Mouse (Mus musculus): ENCODE results near the gene Ulk4.
"Not testable (repeated sequence)": the region's sequence is repeated elsewhere in the genome, so short reads cannot be mapped to it uniquely, and the experiment has no call there.

The Ulk4 gene

DNA sequence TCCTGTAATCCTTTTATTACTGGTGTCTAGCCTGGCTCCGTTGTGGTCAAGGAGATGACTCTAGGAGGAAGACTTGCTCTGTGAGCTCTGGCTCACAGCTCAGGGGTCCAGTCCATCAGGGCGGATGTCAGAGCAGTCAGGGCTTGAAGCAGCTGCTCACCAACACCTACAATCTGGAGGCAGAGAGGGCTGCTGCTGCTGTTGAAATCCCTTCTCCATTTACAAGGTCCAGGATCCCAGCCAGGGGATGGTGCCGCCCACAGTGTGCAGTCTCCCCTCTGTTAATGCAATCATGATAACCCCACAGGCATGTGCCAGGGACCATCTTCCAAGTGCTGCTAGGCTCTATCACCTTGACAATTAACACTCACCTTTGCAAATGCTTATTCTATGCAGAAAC is 220.5 kb downstream of the Ulk4 start:
- H3K36me3 ChIP-seq (ENCODE audit: insufficient read depth, low read length) = no peaks in the 10 kb centered on the region
- H3K9me3 ChIP-seq (ENCODE audit: low read length) = no peaks in the 10 kb centered on the region
- H3K4me3 ChIP-seq (replicated peaks; ENCODE audit: low read length) = no peak overlapping the region
- peaks cover 28% of the 10 kb centered on the region for H3K4me1 ChIP-seq (replicated peaks; ENCODE audit: low read depth, low read length)
- H3K27me3 ChIP-seq (ENCODE audit: insufficient read depth, low read length) = no peaks in the 10 kb centered on the region
- TF ChIP-seq NANOG (IDR thresholded peaks at IDR 0.05; ENCODE audit: borderline replicate concordance, low read length) (no peak), CTCF (conservative IDR thresholded peaks at IDR 0.05; ENCODE audit: low read length) (no peak), POU5F1 (IDR thresholded peaks at IDR 0.05; ENCODE audit: borderline replicate concordance, low read length) (no peak)

DNA sequence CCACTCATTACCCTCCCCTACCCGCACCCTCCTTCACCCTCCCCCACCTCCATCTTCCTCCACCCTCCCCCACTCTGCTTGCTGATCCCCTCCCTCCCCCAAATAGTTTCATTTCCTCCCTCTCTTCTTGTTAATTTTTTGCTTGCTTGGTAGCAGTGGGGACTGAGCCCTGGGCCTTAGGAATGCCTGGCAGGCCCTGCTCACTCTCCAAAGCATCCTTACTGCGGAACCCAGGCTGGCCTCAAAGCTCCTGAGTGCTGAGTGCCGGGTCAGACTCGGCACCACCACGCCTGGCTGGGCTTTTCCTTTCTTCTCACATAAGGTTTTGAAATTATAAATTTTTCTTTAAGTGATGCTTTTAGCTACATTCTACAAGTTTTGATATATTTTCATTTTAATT is 221.0 kb downstream of the Ulk4 start:
- Histone ChIP-seq H3K4me1 (replicated peaks; ENCODE audit: low read depth, low read length) (peaks cover 28% of the 10 kb centered on the region), H3K4me3 (replicated peaks; ENCODE audit: low read length) (no peak overlapping the region), H3K36me3 (ENCODE audit: insufficient read depth, low read length) (no peaks in the 10 kb centered on the region), H3K27me3 (ENCODE audit: insufficient read depth, low read length) (no peaks in the 10 kb centered on the region), H3K9me3 (ENCODE audit: low read length) (no peaks in the 10 kb centered on the region)
- no peak for TF ChIP-seq NANOG (IDR thresholded peaks at IDR 0.05; ENCODE audit: borderline replicate concordance, low read length)

DNA sequence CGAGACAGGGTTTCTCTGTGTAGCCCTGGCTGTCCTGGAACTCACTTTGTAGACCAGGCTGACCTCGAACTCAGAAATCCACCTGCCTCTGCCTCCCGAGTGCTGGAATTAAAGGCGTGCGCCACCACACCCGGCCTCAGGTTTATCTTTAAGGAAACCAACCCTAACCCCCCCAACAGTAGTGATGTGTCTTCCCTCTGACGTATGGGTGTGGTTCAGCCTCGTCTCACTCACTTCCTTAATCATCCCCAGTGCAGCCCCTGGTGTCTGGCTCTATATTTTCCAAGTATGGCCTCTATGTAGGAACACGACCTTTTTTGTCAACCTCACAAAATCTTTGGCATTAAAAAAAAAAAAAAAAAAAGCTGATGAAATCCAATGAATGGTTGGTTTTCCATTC is 231.3 kb downstream of the Ulk4 start:
- peaks cover 19% of the 10 kb centered on the region for H3K4me1 ChIP-seq (replicated peaks; ENCODE audit: low read depth, low read length)
- not testable (repeated sequence) for H3K9me3 ChIP-seq (ENCODE audit: low read length); H3K36me3 ChIP-seq (ENCODE audit: insufficient read depth, low read length); H3K27me3 ChIP-seq (ENCODE audit: insufficient read depth, low read length); H3K4me3 ChIP-seq (replicated peaks; ENCODE audit: low read length)

DNA sequence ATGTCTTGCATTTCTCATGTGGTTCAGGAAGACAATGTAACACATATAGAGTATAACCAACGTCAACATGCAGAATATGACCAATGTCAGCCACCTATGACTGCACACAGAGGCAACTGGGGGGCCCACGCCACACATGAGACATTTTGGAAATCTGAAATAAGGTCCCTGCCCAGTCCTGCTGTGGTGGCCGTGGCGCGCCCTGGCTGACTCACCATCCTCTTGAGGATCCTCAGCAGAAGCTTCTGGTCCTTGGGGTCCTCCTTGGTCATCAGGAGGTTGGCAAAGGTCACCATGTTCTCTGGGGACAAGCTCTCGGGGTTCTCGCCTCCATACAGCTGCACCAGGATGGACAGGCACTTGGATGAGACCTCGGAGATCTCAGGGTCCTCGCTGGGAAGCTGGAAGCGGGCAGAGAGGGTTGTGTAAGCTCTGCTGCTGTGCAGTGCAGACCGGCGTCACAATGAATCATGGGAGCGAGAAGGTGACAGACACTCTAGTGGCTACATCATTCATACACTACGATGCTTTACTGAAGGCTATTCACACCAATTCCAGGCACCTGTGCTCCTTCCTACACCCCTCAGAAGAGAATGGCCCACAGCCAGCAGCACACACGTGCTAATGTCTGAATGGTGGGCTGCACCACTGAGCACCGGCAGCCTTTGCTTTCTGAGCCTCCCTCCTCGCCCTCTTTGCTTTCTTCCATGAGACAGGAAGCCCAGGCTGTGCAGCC is 232.4 kb downstream of the Ulk4 start:
- H3K27me3 ChIP-seq (ENCODE audit: insufficient read depth, low read length) = no peaks in the 10 kb centered on the region
- H3K9me3 ChIP-seq (ENCODE audit: low read length) = no peaks in the 10 kb centered on the region
- H3K4me3 ChIP-seq (replicated peaks; ENCODE audit: low read length) = no peak overlapping the region
- H3K4me1 ChIP-seq (replicated peaks; ENCODE audit: low read depth, low read length) = peaks cover 19% of the 10 kb centered on the region
- TF ChIP-seq POU5F1 (IDR thresholded peaks at IDR 0.05; ENCODE audit: borderline replicate concordance, low read length) = no peak
- no peak for TF ChIP-seq NANOG (IDR thresholded peaks at IDR 0.05; ENCODE audit: borderline replicate concordance, low read length)
- TF ChIP-seq CTCF (conservative IDR thresholded peaks at IDR 0.05; ENCODE audit: low read length) = no peak
- H3K36me3 ChIP-seq (ENCODE audit: insufficient read depth, low read length) = no peaks in the 10 kb centered on the region

DNA sequence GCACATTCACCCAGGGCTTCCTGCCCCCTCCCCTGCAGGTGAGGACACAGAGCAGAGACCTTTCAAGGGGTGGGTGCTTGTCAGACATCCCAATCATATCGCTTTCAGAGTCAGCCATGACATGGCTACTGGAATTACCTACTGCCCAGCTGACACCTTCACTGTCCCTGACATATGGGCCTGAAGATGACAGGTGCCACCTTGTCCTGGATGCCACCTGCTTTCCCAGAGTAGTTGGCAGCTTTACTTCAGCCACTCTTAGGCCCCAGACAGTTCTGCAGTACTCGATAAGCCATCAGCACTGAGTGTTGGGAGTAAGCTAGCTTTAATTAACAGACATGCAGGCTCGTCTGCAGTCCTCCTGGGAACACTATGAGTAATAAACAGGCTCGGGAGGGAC is 234.0 kb downstream of the Ulk4 start:
- TF ChIP-seq CTCF (conservative IDR thresholded peaks at IDR 0.05; ENCODE audit: low read length) = no peak
- TF ChIP-seq POU5F1 (IDR thresholded peaks at IDR 0.05; ENCODE audit: borderline replicate concordance, low read length) = no peak
- no peak for TF ChIP-seq NANOG (IDR thresholded peaks at IDR 0.05; ENCODE audit: borderline replicate concordance, low read length)
- H3K27me3 ChIP-seq (ENCODE audit: insufficient read depth, low read length) = no peaks in the 10 kb centered on the region
- H3K4me3 ChIP-seq (replicated peaks; ENCODE audit: low read length) = no peak overlapping the region
- H3K4me1 ChIP-seq (replicated peaks; ENCODE audit: low read depth, low read length) = peaks cover 19% of the 10 kb centered on the region
- no peaks in the 10 kb centered on the region for H3K9me3 ChIP-seq (ENCODE audit: low read length)
- no peaks in the 10 kb centered on the region for H3K36me3 ChIP-seq (ENCODE audit: insufficient read depth, low read length)

DNA sequence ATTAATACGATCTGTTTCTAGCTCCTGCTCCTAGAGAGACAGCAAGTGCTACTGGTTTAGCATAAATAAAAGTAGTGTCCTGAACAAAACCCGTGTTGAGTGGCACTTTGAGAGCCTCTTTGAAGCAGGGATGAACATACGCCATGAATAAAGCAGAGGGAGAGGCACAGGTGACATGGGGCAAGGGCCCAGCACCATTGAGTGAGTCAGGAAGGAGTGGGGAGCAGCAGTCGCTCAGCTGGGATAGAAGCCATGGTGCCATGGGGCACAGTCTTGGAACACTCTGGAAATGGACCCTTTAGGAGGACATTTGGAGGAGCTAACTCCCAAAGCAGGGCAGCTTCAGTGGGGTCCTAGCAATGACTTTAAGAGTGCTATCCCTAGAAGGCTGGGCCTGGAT is 238.6 kb downstream of the Ulk4 start:
- H3K4me3 ChIP-seq (replicated peaks; ENCODE audit: low read length) = no peak overlapping the region
- no peaks in the 10 kb centered on the region for H3K4me1 ChIP-seq (replicated peaks; ENCODE audit: low read depth, low read length)
- no peaks in the 10 kb centered on the region for H3K36me3 ChIP-seq (ENCODE audit: insufficient read depth, low read length)
- H3K9me3 ChIP-seq (ENCODE audit: low read length) = no peaks in the 10 kb centered on the region
- H3K27me3 ChIP-seq (ENCODE audit: insufficient read depth, low read length) = no peaks in the 10 kb centered on the region
- TF ChIP-seq CTCF (conservative IDR thresholded peaks at IDR 0.05; ENCODE audit: low read length) (no peak), NANOG (IDR thresholded peaks at IDR 0.05; ENCODE audit: borderline replicate concordance, low read length) (no peak)

DNA sequence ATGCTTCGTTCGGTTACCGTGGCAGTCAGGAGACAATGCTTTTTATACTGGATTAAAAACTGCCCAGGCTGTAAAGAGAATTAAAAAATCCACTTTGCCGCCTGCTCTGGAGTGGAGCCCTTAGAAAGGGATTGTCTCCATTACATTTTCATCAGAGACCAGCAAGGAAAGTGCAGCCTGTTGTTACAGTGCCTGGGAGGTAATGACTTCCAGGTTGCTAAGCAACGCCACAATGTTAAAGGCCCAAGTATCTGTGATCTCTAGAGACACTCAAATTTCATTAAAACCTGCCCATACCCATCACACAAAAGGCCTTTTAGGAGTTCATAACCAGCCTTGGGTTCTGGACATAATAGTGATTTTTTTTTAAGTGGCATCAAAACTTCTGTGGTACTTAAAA is 239.0 kb downstream of the Ulk4 start:
- no peak for TF ChIP-seq CTCF (conservative IDR thresholded peaks at IDR 0.05; ENCODE audit: low read length)
- TF ChIP-seq POU5F1 (IDR thresholded peaks at IDR 0.05; ENCODE audit: borderline replicate concordance, low read length) = no peak
- TF ChIP-seq NANOG (IDR thresholded peaks at IDR 0.05; ENCODE audit: borderline replicate concordance, low read length) = no peak
- no peaks in the 10 kb centered on the region for H3K36me3 ChIP-seq (ENCODE audit: insufficient read depth, low read length)
- no peak overlapping the region for H3K4me3 ChIP-seq (replicated peaks; ENCODE audit: low read length)
- H3K9me3 ChIP-seq (ENCODE audit: low read length) = no peaks in the 10 kb centered on the region
- H3K4me1 ChIP-seq (replicated peaks; ENCODE audit: low read depth, low read length) = no peaks in the 10 kb centered on the region
- no peaks in the 10 kb centered on the region for H3K27me3 ChIP-seq (ENCODE audit: insufficient read depth, low read length)

DNA sequence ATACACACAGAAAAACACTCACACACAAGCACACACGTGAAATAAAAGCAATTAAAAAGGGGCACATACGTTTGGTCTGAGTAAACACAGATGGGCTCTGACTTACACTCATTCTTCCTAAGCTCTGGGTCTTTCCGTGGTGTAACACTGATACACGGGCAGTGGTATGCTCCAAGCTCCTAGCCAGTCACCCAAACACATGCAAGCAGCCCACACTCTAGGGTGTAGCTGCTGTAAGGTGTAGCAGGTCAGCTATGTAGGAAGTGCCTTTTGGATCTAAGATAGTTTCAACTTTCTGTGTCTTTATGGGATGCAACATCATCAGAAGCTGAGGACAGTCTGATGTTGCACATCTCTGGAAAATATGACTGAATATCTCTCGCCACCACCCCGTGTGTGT is 241.7 kb downstream of the Ulk4 start:
- no peak for TF ChIP-seq NANOG (IDR thresholded peaks at IDR 0.05; ENCODE audit: borderline replicate concordance, low read length)
- TF ChIP-seq CTCF (conservative IDR thresholded peaks at IDR 0.05; ENCODE audit: low read length) = no peak
- TF ChIP-seq POU5F1 (IDR thresholded peaks at IDR 0.05; ENCODE audit: borderline replicate concordance, low read length) = no peak
- no peaks in the 10 kb centered on the region for H3K36me3 ChIP-seq (ENCODE audit: insufficient read depth, low read length)
- H3K9me3 ChIP-seq (ENCODE audit: low read length) = peaks cover 7% of the 10 kb centered on the region; the same call in 1 of the 2 replicates
- no peak overlapping the region for H3K4me3 ChIP-seq (replicated peaks; ENCODE audit: low read length)
- no peaks in the 10 kb centered on the region for H3K4me1 ChIP-seq (replicated peaks; ENCODE audit: low read depth, low read length)
- H3K27me3 ChIP-seq (ENCODE audit: insufficient read depth, low read length) = no peaks in the 10 kb centered on the region

DNA sequence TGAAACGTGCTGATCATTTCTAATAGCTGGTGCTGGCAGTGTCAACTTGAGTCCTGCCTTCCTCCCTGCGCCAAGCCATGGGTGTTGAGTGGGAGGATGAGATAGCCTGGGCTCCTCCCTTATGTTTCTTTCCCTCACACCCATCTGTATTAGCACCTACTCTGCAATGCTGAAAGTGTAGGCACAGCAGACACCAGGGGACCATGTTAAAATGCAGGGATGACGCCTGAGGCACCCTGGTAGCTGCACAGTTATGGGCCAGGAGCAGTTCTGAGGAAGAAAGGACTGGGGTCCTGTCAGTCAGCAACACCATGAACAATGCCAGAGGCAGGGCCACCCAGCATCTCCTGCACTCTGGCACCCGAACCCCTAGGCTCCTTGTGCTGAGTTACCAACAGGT is 243.4 kb downstream of the Ulk4 start:
- H3K36me3 ChIP-seq (ENCODE audit: insufficient read depth, low read length) = no peaks in the 10 kb centered on the region
- no peaks in the 10 kb centered on the region for H3K4me1 ChIP-seq (replicated peaks; ENCODE audit: low read depth, low read length)
- H3K27me3 ChIP-seq (ENCODE audit: insufficient read depth, low read length) = no peaks in the 10 kb centered on the region
- no peak overlapping the region for H3K4me3 ChIP-seq (replicated peaks; ENCODE audit: low read length)
- peaks cover 18% of the 10 kb centered on the region for H3K9me3 ChIP-seq (ENCODE audit: low read length)
- no peak for TF ChIP-seq CTCF (conservative IDR thresholded peaks at IDR 0.05; ENCODE audit: low read length)
- TF ChIP-seq POU5F1 (IDR thresholded peaks at IDR 0.05; ENCODE audit: borderline replicate concordance, low read length) = no peak

Data from E14TG2a.4 (cell line).